Mouse (Mus musculus) layer of hippocampus, postnatal 36 days (tissue): ENCODE measurements at regions not wholly inside any gene's neighbourhood (a gene's known extent, or its start where the extent isn't known, plus 50 kb on each side); places are given as distances from the start of the nearest gene placed in this dataset.
"Not testable (repeated sequence)": the region's sequence is repeated elsewhere in the genome, so short reads cannot be mapped to it uniquely, and the experiment has no call there.

ENCODE experiments used
- DNase-seq, 2 experiments: peaks; one replicate each; pipeline ENCODE4 v3.0.0; 2022

- DNase-seq: no peak
These were observed 328.3 kb upstream of the Nox3 start for GRCm38 (mm10) chr17:4024384-4024783.

- no peak for DNase-seq
These were observed 333.1 kb upstream of the Nox3 start for GRCm38 (mm10) chr17:4029202-4029601.

GRCm38 (mm10) chr17:4034816-4035360 lies 338.8 kb upstream of the Nox3 start:
- no peak for DNase-seq

GRCm38 (mm10) chr17:4040104-4040664 lies 344.1 kb upstream of the Nox3 start:
- DNase-seq: peak; percentile 1 to 3

DNA sequence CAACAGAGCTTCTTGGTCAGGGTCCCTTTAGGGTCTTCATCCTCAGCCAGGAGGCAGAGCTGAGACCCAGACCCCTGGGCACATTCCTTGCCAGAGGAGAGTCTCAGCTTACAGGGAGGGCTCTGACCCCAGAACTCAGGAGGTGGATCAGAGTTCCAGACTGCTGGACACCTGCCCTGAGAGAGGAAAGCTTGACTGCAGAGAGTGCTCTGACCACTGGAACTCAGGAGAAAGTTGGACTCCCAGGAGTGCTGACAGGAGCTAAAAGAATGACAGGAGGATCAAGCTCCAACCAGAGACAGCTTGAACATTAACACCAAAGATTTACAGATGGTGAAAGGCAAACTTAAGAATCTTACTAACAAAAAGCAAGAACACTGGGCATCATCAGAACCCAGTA lies 364.1 kb upstream of the Nox3 start:
- DNase-seq: not testable (repeated sequence)

- no peak for DNase-seq
These were observed 377.3 kb upstream of the Nox3 start for GRCm38 (mm10) chr17:4073381-4073780.

- no peak for DNase-seq
These were observed 384.5 kb upstream of the Nox3 start for GRCm38 (mm10) chr17:4080564-4080963.

DNA sequence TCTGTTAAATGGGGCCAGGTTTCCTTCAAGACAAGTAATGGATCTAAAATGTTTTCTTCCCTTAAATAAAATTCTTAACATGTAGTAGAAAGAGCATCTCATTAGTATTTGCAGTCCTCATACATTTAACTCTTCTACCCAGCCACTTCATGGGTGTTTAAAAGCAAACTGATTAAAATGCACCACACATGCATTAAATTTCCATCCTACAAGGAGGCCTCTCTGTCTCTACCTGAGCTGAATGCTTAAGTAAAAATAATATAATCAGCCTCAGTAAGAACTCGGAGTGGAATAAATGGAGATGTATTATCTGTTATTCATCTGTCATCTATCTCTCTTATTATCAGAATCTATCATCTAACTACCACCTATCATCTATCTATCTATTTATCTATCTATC lies 398.6 kb upstream of the Nox3 start:
- no peak for DNase-seq

GRCm38 (mm10) chr17:4103321-4103720 lies 407.3 kb upstream of the Nox3 start:
- no peak for DNase-seq

DNA sequence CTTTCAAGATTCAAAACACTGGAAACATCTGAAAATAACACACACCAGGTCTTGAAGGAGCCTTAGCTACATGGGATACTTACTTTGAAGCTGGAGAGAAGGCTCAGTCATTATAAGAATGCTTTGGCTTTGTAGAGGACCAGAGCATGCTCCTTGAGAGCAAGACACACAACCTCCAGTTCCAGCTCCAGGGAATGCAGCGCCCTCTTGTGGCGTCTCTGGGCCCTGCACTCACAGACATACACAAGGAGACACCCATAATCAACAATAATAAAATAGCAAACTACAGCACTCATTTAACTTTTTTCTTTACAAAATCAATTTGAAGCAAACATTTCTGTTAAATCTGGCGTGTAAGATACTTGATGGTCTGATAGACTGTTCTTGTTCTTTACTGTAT lies 413.2 kb upstream of the Nox3 start:
- DNase-seq: no peak

- no peak for DNase-seq
These were observed 417.0 kb upstream of the Nox3 start for GRCm38 (mm10) chr17:4113021-4113420.

GRCm38 (mm10) chr17:4116476-4116875 lies 420.4 kb upstream of the Nox3 start:
- no peak for DNase-seq

GRCm38 (mm10) chr17:4133678-4134077 lies 437.6 kb upstream of the Nox3 start:
- no peak for DNase-seq

DNA sequence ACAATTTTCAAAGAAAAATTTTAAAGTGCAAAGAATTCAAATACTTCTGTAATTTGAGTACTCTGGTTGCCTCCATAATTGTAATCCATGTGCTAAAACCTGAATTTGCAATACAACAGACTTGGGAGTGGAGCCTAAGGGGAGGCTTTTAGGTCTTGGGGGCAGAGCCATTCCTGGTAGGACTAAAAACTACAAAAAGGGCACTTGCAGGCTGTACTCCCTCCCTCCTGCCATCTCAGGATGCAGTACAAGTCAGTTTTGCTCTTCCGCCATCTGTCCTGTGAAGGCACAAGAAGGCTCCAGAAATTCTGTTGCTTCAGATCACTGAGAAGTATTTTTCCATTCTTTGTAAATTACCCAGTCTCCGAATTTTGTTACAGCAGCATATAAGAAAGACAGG lies 467.4 kb upstream of the Nox3 start:
- DNase-seq: no peak

DNA sequence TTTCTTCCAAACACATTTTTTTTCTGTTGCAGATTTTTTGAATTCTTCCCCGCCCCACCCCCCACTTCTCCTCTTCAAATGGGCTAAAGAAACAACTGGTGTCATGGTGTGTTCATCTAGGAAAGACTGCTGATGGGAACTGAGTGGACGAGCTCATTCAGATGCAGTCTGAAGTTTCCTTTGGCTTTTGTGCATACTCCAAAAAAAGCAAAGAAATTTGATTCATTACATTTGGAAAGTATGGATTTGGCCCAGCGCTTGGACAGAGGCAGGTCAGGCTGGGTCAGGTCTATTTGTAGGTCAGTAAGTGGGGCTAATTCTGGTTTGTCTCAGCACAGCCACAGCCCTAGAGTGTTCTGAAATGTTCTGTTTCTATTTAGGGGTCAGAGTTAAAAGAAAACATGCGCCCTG lies 477.9 kb upstream of the Nox3 start:
- no peak for DNase-seq

GRCm38 (mm10) chr17:4175006-4175405 lies 478.9 kb upstream of the Nox3 start:
- no peak for DNase-seq

GRCm38 (mm10) chr17:4176524-4176923 lies 480.5 kb upstream of the Nox3 start:
- DNase-seq: no peak

- DNase-seq: no peak
These were observed 481.6 kb upstream of the Nox3 start for GRCm38 (mm10) chr17:4177485-4178150.

DNA sequence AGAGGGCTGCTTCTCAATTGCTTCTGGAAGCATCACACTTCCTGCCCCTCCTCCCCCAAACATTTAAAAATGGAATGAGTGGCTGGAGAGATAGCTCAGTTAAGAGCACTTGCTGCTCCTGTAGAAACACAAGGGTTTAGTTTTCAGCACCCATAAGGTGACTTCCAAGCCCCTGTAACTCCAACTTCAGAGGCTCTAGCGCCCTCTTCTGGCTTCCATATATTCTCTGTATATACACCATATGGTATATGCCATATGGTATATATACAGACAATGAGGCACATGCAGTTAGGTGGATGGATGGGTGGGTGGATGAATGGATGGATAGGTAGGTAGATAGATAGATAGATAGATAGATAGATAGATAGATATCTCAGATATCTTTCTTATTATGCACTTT lies 483.2 kb upstream of the Nox3 start:
- no peak for DNase-seq

DNA sequence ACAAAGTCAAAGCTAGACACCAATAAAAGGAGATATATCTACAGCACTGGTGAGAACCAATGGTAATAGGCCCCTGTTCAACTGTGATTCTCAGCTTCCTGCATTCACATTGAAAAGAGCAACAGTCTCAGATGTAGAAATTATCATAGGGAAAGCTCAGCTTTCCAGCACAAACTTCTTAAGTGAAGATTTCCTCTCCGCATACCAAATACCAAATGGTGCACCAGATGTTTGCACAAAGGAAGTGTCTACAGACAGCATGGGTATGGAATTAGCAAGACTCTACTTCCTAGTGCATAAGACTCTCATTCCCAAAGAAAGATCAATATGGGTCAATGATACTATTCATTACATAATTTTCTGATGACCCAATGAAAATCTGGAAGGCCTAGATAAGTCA lies 486.0 kb upstream of the Nox3 start:
- DNase-seq: no peak

GRCm38 (mm10) chr17:4186802-4187201 lies 490.7 kb upstream of the Nox3 start:
- DNase-seq: no peak

DNA sequence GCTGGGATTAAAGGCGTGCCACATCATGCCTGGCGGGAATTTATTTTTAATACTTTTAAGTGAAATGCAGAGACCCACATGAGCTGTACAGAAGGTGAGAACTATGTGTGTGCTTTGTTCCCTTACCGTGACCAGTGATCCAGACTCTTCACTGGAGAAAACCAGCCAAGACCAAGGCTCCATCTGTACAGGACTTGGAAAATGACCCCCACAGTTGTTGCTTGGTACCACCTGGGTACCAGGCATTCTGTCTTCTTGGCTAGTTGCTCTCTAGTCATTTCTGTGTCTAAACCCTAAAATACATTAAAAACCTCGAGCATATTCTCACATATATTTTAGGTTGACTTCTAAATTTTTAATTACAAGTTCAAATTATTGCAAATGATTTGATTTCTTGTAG lies 491.5 kb upstream of the Nox3 start:
- DNase-seq: no peak

DNA sequence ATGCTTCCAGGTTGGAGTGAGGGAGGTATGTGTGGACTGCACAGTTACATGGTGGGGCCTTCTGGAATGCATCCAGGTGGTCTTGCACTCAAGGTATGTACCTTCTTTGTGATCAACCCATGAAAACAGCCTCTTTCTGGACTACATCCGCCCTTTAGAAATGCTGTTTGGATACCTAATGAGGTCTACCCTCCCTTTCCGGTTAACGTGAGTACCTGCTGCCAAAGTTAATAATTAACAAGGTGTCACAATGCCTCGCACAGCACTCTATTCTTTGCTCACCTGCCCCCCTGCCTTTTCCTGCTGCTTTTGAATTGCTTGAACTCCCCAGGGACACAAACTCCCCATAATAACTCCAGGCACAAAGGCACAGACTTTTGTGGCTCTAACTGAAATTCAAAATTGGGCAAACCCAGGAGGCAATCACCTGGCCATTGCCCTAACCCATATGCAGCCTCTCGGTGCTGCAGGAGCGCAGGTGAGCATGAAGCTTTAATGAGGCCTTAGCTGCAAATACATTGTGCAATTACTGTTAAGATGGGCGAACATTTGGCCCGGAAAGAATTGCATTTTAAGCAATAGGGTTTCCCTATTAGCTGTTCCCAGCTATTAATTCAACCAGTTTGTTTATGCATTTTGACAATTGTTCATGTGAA lies 500.9 kb upstream of the Nox3 start:
- DNase-seq: no peak

DNA sequence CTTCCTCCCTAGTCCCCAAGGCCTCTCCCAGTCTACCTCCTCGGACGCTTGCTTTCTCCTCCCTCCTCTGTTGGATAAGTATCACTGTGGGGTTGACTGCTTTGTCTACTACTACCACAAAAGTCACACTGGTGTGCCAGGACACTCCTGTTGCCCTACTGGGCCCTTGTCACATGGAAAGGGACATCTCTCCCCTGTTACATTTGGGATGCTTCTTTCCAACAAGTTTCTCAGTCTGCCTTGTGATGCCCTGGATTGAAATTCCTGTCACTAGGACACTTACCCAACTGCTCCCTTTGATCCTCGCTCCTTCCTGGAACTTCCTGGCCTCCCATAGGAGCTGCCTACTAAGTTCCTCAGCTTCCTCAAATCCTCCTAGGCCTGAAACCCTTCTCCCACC lies 501.9 kb upstream of the Nox3 start:
- no peak for DNase-seq
